Mouse (Mus musculus) heart, adult 8-10 months (tissue): ENCODE results near the gene Atad5. TPM values are rescaled to one million over a fixed set of nuclear protein-coding genes. Genes with fewer than 3 reads are reported as not detected.
"Not testable (repeated sequence)": the region's sequence is repeated elsewhere in the genome, so short reads cannot be mapped to it uniquely, and the experiment has no call there.

Experiments
- DNase-seq: peaks from one replicate; pipeline ENCODE4 v3.0.0; 2022; ENCODE audit warnings: low spot score
- total RNA-seq, 4 experiments: library from RNA; stranded (reverse); gene quantifications; 2 replicates each; pipeline ENCODE4 v1.2.4; 2022

The Atad5 gene
- total RNA-seq, 4 experiments from 2014 or later, result 0.55 to 0.97 (median 0.69) TPM

DNA sequence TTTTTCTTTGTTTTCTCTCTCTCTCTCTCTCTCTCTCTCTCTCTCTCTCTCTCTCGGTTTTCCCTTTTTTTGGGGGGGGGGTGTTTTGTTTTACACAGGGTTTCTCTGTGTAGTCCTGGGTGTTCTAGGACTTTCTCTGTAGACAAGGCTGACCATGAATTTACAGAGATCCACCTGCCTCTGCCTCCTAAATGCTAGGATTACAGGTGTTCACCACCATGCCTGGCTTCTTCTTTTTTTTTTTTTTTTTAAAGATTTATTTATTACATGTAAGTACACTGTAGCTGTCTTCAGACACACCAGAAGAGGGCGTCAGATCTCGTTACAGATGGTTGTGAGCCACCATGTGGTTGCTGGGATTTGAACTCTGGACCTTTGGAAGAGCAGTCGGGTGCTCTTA lies 59.8 kb downstream of the Atad5 start:
- not testable (repeated sequence) for DNase-seq

DNA sequence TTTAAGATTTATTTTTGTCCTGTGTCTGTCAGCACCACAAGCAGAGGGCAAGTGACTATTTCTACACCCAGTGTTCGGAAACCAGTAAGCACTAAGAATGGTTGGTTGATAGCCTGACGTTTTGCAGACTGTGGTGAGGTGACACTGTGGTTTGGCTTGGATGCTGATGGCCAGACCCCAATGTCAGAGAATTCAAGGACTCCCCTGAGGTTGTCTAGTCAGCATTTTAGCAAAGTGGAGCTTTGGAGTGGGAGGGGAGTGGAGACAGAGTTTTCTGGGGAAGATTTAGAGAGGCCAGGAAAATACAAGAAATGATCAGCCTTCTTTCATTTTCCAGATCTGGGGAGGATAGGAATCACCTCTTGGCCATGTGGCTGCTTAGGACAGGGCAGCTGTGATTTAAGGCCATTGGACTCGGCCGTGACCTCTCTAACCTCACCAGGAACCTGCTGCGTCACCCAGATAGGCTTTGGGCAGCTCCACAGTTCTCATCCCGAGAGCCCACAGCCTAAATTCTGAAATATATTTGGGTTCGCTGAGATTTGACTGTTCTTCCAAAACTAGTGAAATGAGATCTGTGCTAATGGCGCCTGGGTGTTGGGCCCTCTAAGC lies 60.3 kb downstream of the Atad5 start:
- DNase-seq, result no peak

DNA sequence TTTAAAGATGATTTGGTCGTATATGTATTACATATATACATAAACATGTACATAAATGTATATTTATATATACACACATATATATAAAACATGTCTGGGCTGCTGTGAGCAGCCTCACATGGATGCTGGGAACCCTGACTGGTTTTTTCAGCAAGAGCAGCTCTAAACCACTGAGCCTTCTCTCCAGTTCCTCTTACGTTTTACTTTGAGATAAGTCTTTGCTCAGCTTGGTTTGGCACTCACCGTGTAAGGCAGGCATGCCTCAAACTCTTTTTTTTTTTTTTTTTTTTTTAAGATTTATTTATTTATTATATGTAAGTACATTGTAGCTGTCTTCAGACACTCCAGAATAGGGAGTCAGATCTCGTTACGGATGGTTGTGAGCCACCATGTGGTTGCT lies 61.4 kb downstream of the Atad5 start:
- DNase-seq, result no peak

DNA sequence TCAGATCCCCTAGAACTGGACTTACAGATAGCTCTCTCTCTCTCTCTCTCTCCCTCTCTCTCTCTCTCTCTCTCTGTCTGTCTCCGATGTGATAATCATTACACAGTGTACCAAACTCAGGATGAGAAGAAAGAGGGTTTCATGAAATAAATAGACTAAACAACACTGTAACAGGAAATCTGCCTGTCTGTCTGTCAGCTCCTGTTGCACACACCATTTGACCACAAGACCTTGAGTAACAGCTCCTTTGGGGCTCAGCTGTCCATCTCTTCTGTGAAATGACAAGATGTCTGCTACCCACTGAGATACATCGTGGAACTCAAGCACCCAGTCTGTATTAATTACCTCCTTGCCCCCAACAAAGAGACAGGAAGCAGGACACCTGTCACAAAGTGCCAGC lies 62.3 kb downstream of the Atad5 start:
- DNase-seq, result no peak

DNA sequence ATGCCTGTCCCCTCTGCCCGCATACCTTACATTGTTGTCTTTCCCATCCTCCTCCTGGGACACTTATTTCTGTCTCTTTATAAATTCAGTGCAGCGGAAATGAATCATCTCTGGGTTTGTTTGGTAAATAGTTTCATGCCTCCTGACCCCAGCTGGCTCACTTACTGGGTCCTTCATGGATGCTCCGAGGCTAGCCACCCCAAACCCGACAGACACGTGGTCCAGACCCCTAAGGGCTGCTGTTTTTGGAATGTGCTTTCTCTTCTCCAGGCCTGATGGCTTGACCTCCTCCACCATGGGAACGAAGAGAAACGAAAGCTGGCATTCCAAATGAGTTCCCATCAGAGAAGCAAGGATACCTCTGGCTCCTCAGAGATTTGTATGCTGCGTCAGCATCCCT lies 63.2 kb downstream of the Atad5 start:
- DNase-seq, result no peak

DNA sequence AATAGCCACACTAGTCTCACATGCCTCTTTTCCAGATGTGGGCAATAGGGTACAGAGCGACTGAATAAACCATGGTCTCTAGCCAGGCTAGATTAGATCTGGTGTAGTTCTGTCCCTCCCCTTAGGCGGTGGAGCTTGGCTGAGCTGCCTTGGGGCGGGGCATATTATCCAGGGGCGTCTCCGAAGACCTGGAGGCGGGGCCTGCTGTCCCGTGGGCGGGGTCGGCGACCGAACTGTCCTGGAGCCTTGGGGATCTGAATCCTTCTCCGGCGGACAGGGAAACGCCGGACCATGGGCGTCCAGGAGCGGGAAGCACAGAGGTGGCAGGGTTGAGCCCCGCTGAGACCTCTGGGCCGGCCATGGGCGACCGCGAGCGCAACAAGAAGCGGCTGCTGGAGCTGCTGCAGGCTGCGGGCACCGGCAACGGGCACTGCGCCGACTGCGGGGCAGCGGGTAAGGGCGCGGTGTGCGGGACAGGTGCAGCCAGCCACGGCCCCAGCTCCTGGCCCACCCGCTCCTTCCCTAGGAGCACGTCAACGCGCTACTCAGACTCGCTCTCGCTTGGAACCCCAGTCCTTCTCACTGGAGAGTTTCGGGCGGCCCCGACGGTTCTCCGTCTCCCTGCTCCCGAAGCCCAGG lies 64.8 kb downstream of the Atad5 start, which contains the start of gene Adap2:
Adap2 (plus strand) TSS at position 249 of the 639 bp plus-strand sequence.
- DNase-seq, result peak; percentile 95

DNA sequence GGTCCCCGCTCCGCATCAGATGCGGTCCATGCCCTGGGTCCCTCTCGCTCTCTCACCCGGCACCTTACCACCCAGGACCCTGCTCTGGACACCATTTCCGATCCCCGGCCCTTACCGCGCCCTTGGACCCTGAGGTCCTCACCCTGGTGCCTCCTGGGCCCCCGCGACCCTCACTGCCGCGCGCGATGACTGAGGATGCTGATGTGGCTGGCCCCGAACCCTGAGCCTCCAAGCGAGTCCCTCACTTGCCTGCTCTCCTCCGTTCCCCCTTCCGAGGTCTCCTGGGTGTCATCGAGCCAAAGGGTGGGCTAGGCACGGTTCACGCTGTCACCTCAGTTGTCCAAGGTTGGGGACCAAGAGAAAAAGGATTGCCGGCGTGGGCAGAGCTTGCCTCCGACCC lies 65.3 kb downstream of the Atad5 start:
- no peak for DNase-seq

DNA sequence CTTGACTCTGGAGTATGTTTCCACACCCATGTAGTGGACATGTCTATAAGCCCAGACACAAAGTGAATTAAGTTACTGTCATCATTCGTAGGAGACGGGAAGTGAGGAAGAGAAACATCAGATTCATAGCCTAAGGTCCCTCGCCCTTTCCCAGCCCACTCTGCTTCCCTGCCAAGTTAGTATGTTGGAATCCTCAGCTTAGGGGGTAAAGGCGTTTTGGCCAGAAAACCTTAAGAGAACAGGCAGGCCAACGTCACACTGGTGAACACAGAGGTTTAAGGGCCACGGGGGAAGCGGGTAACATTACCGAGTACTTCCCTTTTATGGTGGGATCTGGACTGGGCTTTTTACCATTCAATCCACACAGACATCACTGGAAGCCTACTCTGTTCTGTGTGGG lies 66.3 kb downstream of the Atad5 start:
- DNase-seq, result no peak

DNA sequence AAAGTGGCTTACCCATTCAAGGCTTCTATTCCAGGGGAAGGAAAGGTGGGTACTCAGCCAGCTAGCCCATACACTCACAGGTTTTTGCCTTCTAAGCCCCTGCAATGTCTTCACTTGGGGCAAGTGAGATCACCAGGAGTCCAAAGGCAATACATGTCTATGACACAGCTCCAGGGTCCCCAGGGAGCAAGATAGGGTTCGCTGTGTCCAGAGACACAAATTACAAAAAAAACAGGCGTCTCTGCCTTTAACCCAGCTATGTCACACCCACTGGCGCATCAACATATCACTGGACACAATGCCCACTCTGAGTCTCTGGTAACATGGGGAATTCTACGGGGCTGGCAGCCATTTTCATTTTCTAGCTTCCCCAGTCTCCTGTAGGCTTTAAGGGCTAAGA lies 66.8 kb downstream of the Atad5 start:
- no peak for DNase-seq

DNA sequence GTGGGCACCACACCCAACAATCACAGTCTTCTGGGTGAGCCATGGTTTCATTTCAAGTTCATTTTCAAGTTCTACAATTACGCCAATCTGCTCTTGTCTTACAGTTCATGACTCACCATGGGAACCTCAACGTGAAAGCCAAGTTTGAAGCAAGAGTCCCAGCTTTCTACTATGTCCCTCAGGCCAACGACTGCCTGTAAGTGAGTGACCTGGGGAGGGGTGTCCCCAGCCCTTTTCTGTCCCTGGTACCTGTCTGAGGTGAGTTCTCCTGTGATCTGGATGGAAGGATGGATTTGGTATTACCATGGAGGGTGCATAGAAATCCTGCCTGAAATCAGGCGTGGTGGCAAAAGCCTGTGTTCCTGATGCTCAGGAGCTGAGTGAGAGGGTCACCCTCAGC lies 67.6 kb downstream of the Atad5 start:
- DNase-seq, result no peak

DNA sequence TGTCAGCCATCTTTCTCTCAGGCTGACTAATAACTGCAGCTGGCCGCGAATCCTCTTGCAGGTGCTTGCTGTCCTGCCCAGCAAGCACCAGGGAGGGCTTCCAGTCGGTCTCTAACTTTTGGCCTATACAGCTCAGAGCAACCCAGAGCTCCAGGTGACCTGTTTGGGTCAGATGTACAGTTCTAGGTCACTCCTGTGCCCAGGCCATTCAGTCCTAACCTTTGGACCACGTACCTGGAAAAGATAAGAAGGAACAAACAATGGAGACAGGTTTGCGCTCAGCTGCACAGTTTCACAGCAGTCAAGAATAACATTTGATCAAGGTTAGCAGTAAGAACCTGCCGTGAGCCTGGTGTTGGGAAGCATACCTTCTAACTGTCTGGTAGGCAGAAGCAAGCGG lies 69.8 kb downstream of the Atad5 start:
- no peak for DNase-seq

DNA sequence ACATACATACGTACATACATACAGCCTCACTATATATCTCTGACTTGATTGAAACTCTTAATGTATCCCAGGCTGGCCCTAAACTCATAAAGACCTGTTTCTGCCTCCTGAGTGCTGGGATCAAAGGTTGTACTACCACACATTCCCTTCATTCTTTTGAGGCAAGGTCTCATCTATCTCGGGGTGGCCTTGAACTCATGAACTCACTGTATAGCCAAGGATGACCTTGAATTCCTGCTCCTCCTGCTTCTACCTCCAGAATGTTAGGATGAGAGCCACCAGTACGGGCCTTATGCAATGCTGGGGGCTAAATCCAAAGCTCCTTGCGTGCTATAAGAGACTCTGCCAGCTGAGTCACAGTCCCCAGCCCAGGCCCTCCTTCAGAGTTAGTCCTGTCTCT lies 71.8 kb downstream of the Atad5 start:
- DNase-seq, result no peak

DNA sequence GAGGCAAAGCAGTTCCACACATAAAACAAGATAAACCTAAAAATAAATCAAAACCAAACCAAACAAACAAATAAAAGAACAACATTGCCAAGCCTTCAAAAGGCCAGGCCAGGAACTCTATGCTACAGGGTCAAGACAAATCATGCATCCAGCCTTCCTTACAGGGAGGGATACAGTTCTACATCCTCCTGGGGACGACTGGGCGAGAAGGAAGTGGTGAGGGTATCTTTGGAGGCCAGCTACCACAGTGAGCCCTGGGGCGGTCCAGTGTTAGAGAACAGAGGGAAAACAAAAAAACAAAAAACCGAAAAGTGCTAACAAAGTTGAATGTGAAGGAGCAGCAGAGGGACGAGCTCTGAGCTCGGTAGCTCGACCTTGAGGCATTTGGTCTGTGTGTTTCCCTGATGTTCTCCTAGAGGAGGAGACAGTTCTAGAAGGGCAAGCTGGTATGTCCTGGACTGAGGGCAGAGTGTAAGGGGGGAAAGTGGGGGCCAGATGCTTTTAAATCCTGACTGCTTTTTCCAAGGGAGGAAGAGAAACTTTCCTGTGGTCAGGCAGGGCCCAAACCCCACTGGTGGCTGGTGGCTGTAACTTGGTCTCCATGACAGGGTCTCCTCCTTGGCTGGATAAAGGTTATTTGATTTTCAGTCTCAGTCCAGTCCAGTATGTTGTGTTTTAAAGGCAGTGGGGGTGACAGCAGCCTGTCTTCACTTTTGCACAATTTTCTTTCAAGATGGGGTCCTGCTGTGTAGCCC lies 74.3 kb downstream of the Atad5 start:
- no peak for DNase-seq

DNA sequence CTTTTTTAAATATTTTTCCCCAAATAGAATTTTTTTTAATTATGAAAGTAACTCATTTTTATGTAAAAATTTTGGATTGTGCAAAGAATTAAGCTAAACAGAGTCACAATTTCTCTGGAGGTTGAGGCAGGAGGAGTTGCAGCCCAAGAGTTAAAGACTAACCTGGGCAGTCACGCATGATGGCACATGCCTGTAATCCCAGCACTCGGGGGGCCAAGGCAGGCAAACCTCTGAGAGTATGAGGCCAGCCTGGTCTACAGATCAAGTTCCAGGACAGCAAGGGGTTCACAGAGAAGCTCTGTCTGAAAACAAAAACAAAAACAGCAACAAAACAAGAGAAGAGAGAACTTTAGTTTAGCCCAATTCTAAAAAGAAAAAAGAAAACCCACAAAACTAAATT lies 75.0 kb downstream of the Atad5 start:
- DNase-seq, result no peak

DNA sequence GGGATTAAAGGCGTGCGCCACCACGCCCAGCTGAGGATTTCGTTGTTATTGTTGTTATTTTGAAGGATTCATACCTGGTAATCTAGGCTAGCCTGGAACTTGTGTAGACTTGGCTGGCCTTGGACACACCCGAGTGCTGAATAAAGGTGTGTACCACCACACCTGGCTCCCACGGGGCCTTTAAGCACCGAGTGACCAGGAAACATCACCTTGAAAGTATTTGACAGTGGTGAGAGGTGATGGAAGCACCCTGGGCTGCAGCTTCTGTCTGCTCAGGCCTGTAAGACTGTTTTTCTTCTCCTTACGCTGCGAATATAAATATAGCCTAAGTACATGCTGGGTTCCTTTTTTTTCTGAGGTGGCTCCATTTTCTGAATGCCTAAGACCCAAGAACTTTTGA lies 78.9 kb downstream of the Atad5 start:
- DNase-seq, result no peak

DNA sequence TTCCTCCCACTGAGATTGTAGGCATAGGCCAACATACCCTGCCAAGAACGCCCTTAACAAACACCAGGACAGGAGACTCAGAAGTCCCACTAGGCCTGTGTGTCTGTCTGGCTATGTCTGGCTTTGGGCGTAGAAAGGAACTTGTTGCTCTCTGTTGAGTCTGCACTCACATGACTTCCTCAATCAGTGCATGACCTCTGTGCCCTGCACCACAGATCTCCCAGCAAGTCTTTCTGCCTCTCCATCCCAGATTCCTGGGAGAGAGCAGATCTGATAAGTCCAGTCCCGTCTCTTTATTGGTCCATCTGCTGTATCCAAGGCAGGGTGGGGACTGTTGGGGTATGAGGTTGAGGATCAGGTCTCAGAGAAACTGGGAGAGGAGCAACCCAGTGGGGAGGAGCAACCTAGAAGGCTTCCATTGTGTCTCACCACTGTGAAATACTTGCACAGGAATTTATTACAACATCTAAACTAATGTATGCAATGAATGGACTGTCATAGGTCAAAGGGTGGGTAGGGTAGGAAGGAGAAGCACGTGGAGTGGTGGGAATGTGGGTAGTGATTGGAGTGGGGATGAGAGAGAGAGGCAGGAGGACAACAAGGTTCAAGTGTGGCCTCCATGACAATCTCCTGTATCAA lies 79.5 kb downstream of the Atad5 start:
- no peak for DNase-seq

DNA sequence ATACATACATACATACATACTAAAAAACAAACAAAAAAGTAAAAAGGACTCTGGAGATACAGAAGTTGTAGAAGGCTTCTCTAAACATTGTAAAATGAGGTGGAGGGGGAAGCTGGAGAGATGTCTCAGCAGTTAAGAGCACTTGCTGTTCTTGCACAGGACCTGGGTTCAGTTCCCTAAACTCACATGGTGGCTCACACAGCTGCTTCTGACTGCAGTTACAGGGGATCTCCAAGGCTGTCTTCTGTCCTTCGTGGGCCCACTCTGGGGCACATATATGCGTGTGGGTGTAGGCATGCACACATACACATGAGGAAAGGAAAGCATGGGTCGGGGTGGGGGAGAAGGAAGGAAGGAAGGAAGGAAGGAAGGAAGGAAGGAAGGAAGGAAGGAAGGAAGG lies 80.4 kb downstream of the Atad5 start:
- DNase-seq, result no peak

DNA sequence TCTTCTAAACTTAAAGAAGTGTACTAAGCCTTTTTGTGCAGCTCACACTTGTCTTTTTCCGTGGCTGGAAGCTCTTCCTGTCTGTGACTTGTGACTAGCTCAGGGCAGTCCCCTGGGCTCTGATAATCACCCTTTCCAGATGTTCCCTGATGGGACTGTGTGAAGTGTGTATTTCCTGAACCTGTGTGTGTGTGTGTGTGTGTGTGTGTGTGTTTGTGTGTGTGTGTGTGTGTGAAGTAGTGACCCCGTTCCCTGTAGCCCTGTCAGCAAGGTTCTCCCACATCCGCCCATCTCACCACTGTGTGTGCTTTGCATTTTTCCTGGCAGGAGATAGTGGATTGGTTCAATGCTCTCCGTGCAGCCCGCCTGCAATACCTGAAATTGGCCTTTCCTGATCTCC lies 81.2 kb downstream of the Atad5 start:
- no peak for DNase-seq

DNA sequence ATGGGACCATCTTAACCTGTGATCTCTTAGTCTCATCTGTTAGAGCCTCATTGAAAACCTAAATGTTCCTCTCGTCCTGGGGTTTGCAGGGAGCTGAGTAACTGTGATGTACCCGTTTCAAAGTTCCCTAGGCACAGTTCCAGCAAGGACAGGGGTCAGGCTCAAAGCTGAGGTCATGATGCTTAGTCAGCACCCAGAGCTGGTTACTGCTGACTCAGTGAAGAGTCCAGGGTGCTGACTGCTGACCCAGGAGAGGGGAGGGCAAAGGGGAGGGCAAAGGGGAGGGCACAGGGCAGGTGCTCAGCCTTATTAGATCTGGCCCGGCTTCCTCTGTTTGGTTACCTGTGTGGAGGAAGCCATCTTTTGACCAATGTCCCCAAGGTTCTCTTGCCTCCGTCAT lies 82.7 kb downstream of the Atad5 start:
- DNase-seq, result no peak

DNA sequence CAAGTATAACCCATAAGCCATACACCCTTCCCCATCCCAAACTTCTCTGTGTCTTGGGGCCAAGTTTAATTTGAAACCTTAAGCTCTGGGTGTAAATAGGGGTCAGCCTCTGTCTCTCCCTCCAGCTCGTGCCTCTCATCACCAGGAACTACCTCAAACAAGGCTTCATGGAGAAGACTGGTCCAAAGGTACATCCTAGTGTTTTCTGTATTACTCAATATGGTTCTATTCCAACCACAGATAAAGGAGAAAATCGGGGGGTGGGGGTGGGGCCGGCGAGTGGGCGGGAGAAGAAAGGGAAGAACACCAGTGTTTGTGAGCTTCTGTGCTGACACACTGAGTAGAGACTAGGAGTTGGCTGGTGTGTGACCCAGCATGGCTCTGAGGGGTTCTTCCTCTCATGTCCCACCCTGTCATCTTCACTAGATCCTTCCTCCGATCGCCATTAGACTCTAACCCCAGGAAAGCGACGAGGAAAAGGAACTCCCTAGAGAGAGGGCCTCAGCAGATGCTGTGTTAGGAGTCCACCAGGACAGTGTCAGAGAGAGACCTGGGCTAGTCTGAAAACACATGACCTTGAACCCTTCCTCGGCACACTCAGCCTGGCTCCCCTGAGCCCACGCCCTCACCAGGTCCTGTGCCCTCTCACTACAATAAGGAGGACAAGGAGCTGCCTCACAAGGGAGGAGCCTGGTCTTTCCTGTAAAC lies 84.9 kb downstream of the Atad5 start:
- DNase-seq, result no peak

DNA sequence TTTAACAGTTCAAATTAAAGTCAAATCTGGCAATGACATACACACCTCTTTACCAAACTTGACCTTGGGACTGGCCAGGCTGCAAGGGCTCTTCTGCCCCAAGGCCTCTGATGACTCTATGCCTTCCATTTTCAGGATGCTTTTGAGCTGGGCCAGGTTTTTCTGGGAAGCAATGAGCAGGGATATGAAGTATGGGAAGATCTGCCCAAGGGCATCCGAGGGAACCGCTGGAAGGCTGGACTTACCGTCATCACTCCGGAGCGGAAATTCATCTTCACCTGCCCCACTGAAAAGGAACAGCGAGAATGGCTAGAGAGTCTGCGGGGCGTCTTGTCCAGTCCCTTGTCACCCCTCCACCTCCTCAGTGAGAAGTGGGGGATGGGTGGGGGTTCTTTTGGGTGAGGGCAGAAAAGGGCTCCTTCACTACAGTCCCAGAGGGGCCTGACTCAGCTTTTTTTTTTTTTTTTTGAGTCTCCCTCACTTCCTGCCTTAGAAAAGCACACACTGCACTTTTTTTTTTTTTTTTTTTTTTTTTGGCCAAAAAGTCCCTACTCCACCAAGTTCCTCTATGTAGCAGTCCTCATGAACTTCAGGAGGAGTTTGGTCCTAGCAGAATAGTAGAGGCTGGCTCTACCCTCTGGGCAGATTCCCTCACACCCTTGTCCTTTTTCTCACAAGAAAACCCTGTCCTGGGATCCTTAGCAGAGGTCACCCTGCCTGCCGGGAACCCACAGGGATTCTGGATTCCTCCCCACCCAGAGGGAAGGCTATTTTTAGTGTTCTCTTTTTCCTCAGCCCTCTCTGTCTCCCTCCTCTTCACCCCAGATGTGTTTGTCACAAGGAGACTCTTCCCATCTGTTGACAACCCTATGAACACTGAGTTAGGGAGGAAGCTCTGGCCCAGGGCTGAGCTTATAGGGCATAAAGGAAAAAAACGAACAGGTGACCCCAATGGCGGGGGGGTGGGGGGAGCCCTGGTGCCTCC lies 88.0 kb downstream of the Atad5 start:
- DNase-seq, result no peak
